Mouse (Mus musculus) cerebellum, adult 9-11 months (tissue): ENCODE data around the gene Bex4.
"Not testable (repeated sequence)": the region's sequence is repeated elsewhere in the genome, so short reads cannot be mapped to it uniquely, and the experiment has no call there.

ENCODE experiments used
- DNase-seq: peaks from one replicate; pipeline ENCODE4 v3.0.0; 2022

The Bex4 gene

DNA sequence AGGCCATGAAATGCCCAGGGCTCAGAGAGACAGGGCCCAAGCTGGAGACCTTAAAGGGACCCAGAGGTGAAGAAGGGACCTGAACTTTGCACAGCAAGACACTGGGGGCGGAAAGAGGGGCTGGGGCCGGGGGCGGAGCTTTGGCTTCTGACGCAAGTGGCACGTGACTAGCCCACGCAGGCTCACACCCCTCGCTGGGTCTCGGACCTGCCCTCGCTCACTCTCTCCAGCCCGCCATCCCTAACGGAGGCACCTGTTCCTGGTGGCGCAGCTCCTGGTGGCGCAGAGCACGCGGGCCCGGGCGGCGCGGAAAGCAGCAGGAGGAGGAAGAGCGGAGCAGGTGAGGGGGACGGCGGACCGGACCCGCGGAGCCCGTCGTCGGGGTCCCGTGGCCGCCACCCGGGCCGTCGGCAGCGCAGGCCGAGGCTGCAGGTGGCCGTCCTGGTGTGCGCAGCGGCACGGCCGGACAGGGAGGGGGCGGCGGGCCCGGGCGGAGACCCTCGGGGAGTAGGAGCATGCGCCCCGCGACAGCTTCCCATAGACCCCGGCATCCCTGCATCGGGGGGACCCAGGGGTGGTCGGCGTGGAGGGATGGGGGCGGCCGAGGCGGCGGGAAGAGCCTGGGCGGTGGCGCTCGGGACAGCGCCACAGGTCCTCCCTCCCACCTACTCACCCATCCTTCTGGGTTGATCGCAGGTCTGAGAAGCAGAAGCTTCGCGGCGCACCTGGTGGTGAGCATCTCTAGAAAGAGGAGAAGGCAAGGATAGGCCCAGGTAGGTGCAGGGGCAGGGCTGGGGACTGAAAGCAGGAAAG is at the start of gene Bex4:
Gene Bex4 (plus strand): TSS at position 170 of the 813 bp plus-strand sequence.
- DNase-seq: peak; percentile 20

DNA sequence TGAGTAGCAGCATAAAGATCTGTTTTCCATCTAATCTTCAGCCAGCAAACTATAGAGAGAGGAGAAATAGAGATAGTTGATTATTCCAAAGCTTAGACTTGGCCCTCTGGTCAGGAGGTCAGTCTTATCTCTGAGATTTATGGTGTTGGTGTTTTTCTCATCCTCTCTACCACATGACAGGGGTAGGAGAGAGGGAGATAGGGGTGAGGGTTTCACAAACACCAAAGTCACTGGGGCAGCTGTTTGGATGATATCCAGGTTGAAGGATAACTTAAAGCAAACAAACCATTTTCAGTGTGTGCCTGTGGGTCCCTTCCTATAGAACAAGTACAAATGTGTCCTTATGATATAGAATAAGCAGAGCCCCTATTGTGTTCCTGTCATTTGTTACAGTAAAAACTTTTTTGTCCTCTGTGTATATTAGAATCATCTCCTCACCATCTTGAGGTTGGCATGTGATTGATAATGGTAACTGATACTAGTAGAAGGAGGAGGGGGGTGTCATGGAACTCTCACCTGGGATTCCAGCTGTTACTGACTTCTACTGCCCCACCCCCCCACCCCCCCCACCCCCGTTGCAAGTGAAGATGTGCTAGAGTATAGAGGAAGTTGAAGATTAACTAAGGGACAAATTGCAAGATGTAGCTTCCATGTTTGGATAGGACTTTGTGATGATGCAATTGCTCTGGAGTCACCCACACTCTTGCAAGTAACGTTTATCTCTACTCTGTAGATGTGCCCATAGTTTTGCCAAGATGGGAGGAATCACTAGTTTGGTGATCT is 46.1 kb upstream of the Bex4 start:
- no peak for DNase-seq

DNA sequence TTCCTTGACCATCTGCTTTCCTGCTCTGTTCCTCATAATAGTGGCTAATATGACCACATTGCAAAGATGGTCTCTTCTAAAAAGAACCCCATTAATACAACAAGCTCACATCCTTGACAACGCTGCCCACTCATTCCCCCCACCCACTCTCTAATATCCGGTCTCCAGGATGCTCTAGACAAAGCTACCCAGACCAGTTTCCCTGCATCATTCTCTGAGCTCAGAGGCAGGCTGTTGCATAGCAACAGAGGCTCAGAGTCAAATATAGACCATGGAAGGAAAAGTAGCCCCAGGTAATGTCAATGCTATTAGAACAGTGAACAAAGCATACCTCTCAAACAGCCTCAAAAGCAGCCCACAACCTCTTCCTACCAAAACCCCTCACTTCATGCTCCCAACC is 44.4 kb upstream of the Bex4 start:
- DNase-seq: no peak

DNA sequence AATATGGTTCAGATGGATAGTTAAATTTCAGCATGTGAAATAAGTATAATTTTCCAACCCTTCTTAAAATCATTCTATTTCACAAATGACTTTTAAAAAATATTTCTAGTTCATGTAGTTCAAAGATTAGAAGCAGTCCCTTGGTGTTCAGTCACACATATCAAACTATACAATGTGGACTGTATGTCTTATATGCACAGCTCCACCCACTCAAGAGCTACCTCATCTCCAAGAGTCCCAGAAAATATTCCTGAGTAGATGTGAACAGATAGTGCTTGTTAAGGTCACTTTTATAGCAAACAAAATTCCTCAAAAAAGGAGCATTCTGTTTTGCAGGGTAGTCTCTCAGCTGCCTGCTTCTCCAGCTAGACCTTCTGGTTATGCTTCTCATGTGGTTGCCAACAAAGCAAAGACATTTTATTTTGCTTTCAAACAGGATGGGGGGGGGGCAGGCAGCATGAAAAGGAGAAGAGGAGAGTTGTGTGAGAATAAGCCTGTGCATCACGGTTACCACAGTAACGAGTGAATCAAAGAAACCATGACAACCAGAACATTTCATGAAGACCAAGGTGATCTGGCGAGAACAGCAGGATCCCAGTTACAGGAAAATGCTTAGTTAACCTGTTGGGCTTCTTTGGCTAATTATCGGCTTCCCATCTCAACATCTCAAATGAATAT is 34.6 kb upstream of the Bex4 start:
- no peak for DNase-seq

DNA sequence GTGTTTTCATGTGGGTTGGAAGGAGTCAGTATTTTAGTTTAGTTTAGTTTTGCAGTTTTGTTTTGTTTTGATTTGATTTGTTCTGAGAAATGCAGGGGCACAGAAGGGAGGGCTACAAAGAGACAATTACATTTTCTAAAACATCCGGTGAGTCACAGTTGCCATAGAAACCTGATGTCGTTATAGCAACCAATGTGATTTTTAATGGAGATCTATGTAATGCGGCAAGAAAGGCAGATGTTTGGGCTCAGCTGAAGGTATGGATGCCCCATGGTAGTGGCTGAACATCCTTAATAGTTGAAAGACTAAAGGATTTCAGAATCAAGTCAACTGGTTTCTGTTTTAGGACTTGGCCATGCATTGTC is 34.1 kb upstream of the Bex4 start:
- no peak for DNase-seq

DNA sequence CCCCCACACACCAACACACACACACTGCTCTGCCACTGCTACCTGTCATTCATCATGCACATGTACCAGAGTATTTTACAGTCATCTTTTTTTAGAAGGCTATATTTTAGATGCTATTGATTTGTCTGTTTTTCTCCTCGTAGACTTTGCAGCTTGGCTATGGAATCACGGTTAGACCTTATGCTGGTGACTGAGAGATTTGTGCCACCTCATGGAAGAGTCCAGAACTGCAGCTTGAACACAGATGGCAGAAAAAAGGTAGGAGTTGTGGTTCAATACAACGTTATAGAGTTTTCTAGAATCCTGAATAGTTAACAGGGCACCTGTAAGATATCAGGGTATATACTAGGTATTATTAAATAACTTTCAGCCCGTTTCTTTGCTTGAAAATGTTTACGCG is 30.9 kb upstream of the Bex4 start:
- peak; percentile 29 for DNase-seq

DNA sequence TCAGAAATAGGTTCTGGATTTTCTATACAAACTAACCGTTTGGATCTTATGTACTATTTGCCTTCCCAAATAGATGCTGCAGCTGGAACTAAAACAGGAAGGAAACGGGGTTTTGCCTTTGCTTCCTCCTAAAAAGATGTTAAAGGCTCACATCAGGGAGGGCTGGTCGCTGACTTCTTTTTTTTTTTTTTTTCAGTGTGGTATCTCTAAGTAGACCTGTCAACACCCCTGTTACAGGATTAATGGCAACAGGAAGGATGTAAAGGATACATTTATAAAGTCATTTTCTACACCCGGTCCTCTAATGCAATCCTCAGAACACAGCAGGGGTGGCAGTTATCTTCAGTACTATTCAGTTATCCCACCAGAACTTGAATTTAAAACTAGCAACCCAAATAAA is 23.8 kb upstream of the Bex4 start:
- no peak for DNase-seq

DNA sequence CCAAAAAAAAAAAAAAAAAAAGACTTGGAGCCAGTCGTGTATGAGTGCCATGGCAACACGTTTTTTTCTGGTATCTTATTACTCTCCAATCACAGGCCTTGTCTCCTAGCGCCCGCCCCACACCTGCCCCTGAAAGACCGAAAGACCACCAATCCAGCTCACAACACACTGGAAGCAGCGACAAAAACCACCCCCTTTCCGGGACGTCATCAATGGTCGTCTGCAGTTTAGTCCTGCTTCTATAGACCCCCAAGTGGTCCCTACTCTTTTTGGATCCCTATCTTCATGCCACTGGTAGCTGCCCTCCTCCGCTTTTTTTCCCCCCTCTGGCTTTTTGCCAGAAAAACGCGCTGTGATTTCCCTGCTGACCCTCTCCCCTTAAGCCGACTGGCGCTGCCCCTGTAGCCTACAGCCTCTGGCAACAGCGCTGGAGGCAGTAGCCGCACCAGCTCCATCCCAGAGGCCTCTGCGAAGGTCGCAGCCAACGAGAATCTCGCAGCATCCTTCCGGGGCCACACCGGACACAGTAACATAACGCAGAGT is 23.3 kb upstream of the Bex4 start:
- DNase-seq: peak; percentile 77

DNA sequence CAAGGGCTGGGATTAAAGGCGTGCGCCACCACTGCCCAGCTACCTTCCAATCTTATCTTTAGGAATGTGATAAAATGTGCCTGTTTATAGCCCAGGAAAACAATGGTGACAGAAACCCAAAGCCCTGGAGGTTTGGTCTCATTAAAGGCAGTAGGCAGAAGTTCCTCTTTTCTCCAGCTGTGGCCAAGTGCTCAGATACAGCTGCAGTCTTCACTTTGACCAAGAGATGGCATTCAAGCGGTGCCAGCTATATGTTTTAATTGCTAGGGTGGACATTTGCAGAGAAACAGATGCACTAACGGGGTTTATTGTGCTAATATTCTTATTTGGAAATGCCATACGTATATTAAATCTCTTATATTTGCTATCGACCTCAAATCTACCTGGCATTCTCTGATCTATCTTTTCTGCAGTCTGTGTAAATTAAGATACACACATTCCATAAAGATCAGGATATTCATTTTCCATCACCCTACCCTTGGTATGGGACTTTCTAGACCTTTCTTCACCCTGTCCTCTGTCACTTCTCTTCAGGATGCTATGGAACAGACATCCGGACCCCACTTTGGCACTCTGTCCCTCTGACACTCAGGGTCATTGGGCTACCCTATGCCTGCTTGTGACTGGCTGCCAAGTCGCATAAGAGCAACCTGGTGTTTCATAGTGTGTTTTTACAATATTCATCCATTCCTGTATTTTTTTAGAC is 11.6 kb upstream of the Bex4 start:
- no peak for DNase-seq

DNA sequence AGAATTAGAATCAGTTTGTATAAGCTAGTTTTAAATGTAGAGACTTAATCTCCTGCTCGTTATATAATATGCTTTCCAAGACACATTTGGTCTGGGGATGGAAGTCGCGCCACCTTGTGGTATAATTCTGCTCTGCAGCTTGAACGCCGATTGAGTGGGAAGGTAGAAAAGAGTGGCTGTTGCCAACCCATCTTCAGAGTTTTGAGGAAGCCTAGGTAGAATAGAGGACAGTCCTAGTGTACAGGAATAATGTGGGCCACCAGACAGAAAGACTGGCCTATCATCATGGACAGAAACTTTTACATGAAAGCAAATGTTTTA is 11.1 kb upstream of the Bex4 start:
- DNase-seq: peak; percentile 48

DNA sequence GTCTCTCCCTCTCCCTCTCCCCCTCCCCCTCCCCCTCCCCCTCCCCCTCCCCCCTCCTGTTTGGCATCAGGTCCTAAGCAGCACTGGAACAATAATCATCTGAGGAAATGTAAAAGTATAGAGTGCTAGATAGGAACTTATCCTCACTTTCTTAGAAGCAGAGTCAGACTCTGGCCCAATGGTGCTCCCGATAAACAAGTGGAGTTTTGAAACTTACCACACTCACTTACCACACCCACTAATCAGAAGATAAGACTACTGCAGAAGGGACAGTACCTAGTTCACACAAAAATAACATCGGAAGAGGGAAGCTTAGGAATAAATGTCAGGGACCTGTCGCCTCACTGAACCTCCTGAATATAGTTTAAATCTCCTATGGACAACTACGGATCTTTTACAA is 3.2 kb upstream of the Bex4 start:
- no peak for DNase-seq

DNA sequence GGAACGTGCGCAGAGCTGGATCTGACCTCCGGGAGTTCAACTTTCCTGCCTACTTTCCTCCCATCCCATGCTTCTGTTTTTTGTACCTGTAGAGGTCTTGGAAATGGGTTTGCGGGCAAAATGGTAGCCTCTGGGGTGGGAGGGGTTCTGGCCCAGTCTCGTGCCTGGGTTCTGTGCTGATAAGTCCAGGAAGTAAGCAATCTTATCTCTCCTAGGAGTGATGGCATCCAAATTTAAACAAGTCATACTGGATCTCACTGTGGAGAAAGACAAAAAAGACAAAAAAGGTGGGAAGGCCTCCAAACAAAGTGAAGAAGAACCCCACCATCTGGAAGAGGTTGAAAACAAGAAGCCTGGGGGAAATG is 826 bp downstream of the Bex4 start:
- DNase-seq: not testable (repeated sequence)

DNA sequence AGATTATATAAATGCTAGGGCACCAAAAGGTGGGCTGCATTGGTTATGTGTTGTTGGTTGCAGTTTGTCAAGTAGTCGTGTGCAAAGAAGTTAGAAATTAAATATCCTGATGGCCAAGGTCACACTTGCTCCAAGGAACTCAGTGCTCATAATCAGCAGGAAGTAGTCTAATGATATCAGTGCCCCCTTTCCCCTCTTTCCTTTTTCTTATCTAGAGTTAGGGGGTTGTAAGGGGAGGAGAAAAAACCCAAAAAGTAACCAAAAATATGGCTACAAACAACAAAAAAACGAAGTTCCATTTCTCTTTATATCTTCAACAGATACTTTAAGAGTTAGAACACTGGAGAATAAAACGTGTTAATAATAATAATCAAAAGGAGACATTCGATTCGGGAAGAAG is 2.6 kb downstream of the Bex4 start:
- DNase-seq: no peak

DNA sequence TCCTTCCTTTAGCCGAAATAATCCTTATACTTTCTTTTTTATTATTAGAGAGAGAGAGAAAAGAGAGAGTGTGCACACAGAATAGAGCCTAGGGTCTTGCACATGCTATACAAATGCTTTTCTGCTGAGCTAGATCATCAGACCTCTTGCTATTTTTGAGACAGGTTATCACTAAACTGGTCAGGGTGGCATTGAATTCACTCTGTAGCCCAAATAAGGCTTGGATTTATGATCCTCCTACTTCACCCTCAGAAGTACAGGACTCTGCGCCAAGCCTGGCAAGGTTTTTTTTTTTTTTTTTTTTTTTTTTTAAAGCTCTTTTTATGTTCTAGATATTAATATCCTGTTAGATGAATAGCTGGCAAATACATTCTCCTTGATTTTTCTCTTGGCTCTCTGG is 4.9 kb downstream of the Bex4 start:
- no peak for DNase-seq

DNA sequence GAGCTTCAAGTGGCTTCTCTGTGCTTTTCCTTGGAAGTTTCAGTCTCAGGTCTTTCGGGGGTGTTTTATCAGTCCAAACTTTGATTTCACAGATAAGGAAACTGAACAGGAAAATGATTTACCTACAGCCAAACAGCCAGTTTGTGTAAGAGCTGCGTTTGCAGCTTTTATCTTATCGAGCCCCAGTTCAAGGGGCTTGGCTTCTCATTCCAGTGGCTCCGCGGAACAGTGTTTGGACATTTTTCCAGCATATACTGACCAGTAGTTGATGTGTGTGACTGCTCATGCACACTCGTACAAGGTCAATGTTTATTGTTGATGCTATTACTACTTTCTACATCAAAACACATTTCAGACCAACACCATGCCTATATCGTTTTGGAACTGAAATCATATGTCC is 5.4 kb downstream of the Bex4 start:
- no peak for DNase-seq

DNA sequence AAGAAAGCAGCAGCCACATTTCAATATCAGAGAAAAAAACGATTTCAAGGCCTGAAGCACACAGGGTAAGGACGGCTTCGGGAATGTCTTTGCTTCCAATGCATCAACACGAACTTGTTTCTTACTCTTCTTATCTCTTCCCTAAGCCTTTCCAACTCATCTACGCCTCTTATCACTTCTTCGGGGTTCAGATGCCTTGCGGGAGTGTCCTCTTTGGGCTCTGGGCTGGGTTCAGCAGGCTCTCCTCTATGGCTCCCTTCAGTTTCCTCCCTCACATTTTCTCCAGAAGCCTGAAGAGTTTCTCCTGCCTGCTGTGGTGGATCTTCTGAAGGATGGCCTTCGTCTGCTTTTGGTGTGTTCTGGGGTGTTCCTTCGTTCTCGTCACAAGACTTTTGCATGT is 31.8 kb downstream of the Bex4 start:
- no peak for DNase-seq

DNA sequence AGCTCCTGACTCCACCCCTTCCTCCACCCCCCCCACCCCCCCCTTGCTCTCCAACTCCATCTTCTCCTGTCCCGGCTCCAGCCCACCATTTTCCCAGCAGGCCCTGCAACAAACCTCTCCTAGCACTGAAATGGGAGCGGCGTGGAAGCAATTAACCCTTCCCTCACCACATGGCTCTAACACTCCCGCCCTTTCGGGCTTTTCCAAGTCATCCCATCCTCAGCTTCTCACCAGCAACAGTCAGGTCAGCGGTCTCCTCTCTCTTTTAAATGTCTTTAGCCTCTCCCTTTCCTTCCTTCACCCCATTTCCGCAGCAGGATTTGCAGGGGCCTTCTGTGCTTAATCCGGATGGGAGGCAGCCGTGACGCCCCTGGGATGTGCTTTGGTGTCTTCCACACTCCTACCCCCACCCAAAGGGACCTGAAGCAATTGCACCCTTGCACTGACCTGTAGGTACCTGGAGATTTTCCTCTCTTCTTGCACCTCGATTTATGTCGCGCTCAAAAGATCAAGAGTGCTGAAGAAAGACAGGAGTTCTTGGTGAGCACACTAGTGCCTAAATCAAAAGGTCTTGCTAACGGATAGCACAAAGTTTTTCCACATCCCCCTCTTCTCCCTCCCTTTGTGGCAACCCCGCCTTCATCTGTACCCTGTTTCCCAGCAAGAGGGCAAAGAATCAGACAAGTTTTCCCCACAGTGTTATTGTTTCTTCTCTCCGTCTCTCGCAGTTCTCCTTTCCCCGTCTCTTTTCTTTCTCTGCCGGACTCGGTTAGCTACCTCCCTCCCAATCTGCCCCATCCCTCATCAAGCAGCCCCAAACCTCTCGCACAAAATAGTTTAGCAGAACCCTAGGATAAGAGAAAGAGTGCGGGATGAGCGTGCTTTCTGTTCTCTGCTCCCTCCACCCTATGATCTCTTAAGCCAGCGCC is 32.7 kb downstream of the Bex4 start:
- peak; percentile 72 for DNase-seq

DNA sequence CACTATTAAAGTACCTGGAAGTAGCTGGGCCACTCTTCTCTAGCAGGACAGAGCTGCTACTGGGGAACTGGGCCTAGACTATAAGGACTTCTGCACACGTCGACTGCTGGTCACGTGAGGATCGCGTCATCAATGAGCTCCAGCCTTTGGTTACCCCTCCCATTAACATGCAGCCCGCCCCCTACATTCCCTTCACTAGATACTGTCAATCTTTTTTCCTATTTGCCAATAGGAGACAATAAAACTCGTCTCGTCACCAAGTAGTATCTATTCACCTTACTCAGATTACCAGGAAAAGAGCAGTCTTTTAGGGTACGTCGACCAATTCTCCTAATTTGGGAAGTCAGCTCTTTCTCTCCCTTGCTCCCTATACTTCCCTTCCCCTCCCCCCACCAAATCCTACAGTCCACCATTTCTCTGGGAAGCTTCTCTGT is 33.3 kb downstream of the Bex4 start, which contains the start of gene Tceal8:
Gene Tceal8 (minus strand): TSS at position 225 of the 434 bp plus-strand sequence.
- peak; percentile 87 for DNase-seq

DNA sequence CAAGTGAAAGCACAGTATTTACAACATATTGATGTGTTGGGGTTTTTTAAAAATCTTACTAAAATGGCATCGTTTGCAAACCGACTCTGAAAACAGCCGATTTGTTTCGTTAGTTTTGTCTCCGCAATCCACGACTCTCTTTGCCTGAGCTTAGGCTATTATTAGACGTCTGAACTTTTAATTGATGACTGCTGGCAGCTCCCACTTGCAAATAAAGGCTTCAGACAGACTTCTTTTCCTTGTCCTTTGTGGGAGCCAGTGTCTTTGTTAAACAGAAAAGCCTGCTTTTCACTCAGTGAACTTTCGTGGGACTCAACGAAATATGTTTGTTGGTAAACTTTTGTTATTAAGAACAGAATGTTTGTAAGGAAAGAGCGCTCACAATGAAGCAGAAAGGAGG is 34.0 kb downstream of the Bex4 start:
- peak; percentile 5 for DNase-seq

DNA sequence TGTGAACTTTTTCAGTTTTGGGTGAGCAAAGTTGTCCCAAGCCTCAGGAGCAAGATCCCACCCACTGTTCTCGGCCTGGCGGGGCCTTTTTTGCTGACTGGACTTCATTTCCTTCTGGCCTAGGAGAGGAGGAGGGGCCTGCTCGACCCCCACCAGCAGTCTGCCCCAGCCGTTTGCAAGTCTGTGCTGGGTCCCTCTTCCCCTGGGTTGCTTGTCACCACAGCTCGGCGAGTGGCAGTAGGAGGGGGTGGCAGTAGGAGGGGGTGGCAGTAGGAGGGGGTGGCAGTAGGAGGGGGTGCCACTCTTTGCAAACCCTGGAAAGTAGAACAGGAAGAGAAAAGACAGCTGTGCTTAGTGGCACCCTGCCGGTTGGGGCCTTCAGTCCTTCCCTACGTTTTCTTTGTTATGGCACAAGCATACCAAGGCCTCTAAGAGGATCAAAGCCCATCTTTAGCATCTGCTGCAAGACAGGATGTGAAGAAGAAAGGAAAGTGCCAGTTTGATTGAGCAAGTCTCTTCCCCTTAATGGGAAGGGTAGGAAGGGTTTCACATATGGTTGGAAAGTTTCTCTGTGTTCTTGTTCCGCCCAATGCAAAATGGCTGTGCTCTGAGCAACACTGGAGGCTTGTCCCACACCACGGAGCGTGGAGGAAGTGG is 42.2 kb downstream of the Bex4 start:
- DNase-seq: no peak

DNA sequence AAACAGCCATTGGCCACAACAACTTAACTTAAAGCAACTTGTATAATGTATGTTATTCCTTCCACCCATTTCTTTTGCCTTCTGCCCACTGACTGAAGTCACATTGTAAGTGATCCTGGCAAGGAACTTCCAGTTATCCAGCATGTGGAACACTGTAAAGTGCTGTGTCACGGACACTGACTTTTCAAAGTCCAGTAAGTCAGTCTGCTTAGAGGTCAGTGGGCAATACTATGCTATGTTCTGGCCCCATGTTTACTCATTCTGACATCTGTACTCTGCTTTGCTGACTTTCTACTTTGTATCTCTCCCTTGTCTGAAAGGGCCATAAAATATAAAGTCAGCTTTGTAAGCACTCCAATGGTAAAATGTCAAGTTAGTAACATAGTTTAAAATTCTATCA is 44.3 kb downstream of the Bex4 start:
- DNase-seq: no peak
